Mouse (Mus musculus) neutrophil, adult 83 days (primary cell): Measurements from ENCODE around the gene Gm4836. TPM values are rescaled to one million over a fixed set of nuclear protein-coding genes. Genes with fewer than 3 reads are reported as not detected.

Source experiments
- total RNA-seq, 2 experiments: library from RNA; stranded (reverse); gene quantifications; one replicate each; pipeline ENCODE4 v1.2.4; 2023

The Gm4836 gene
- not detected for total RNA-seq

DNA sequence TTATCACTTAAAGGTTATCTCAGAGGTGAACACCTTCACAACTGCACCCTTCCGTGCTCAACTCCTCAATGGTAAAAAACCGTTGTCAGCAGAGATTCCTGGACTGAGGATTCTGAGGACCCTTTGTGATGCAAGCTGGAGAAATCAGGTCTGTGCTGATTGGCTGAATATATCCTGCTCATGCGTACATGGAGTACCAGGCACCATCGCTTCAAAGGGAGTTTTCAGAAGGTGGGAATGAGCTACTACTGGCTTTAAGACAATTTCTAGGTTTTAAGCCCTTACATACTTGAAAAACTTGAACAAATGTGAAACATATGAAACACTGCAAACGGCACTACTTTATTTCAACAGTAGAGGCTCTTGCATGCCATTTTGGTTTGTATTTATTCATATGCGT, at the start of gene Gm4836:
Gene Gm4836, minus strand, starts transcription at position 101 of the 400 bp plus-strand sequence.

